Mouse (Mus musculus) neutrophil, adult 65 days (primary cell): ENCODE measurements around the gene Gm13285. TPM values are rescaled to one million over a fixed set of nuclear protein-coding genes. Genes with fewer than 3 reads are reported as not detected.

Experiments
- total RNA-seq: library from RNA; stranded (reverse); gene quantifications from 2 replicates; pipeline ENCODE4 v1.2.4, GENCODE M21; 2023

The Gm13285 gene
- total RNA-seq, 1 experiment from 2014 or later = not detected

Other genes with a start within 250 kb of the Gm13285 start
- gene Ifna15, start 241.4 kb upstream of the Gm13285 start, total RNA-seq = not detected in 2 replicates
- gene Ifna14, start 227.9 kb upstream of the Gm13285 start, total RNA-seq = not detected in 2 replicates
- gene Ifna9, start 207.3 kb upstream of the Gm13285 start, total RNA-seq = not detected in 2 replicates
- not detected in 2 replicates for gene Ifna12, start 196.3 kb upstream of the Gm13285 start, total RNA-seq
- not detected in 2 replicates for gene C87499, start 165.3 kb upstream of the Gm13285 start, total RNA-seq
- gene Ifna13, start 155.2 kb upstream of the Gm13285 start, total RNA-seq = not detected in 2 replicates
- not detected in 2 replicates for gene Ifna16, start 122.7 kb upstream of the Gm13285 start, total RNA-seq
- gene Ifna2, start 115.8 kb upstream of the Gm13285 start, total RNA-seq = not detected in 2 replicates
- gene Ifnab, start 108.3 kb upstream of the Gm13285 start, total RNA-seq = not detected in 2 replicates
- gene Gm26566, start 77.9 kb upstream of the Gm13285 start, total RNA-seq = 0.63 TPM in 1 of 2 replicates, not detected in the other
- 48.2 and 49.4 TPM in 2 replicates for gene Klhl9, start 77.2 kb upstream of the Gm13285 start, total RNA-seq
- not detected in 2 replicates for gene Gm13271, start 44.8 kb upstream of the Gm13285 start, total RNA-seq
- not detected in 2 replicates for gene Gm13283, start 39.5 kb upstream of the Gm13285 start, total RNA-seq
- gene Gm13290, start 25.8 kb upstream of the Gm13285 start, total RNA-seq = 0.54 TPM in 1 of 2 replicates, not detected in the other
- gene Gm13289, start 22.7 kb upstream of the Gm13285 start, total RNA-seq = not detected in 2 replicates
- not detected in 2 replicates for gene Gm13272, start 19.8 kb upstream of the Gm13285 start, total RNA-seq
- not detected in 2 replicates for gene Ifnz, start 17.5 kb upstream of the Gm13285 start, total RNA-seq
- not detected in 2 replicates for gene Gm13276, start 14.0 kb upstream of the Gm13285 start, total RNA-seq
- not detected in 2 replicates for gene Gm13277, start 11.0 kb upstream of the Gm13285 start, total RNA-seq
- not detected in 2 replicates for gene Gm13278, start 8.1 kb upstream of the Gm13285 start, total RNA-seq
- not detected in 2 replicates for gene Gm13275, start 5.2 kb upstream of the Gm13285 start, total RNA-seq
- not detected in 2 replicates for gene Gm13279, start 2.3 kb upstream of the Gm13285 start, total RNA-seq
- gene Gm13287, start 3.6 kb downstream of the Gm13285 start, total RNA-seq = not detected in 2 replicates
- not detected in 2 replicates for gene Gm13288, start 5.9 kb downstream of the Gm13285 start, total RNA-seq
- gene Ifna7, start 16.6 kb downstream of the Gm13285 start, total RNA-seq = not detected in 2 replicates
- gene Ifna11, start 20.3 kb downstream of the Gm13285 start, total RNA-seq = not detected in 2 replicates
- not detected in 2 replicates for gene Ifna6, start 27.8 kb downstream of the Gm13285 start, total RNA-seq
- gene Ifna5, start 35.9 kb downstream of the Gm13285 start, total RNA-seq = not detected in 2 replicates
- gene Ifna4, start 42.2 kb downstream of the Gm13285 start, total RNA-seq = not detected in 2 replicates
- not detected in 2 replicates for gene Ifna1, start 50.4 kb downstream of the Gm13285 start, total RNA-seq
- gene Ifne, start 80.5 kb downstream of the Gm13285 start, total RNA-seq = not detected in 2 replicates